Comparison of ENCODE assay signal across 8 mouse cellular contexts in genomic region chr14:11553679-11554305, GRCm38 (mm10). TPM values are rescaled to one million over a fixed set of nuclear protein-coding genes. Genes with fewer than 3 reads are reported as not detected.
A peak's percentile ranks its signal among the peaks of the same experiment; 100 is the strongest.
DNase-seq lines count a peak whose midpoint lies in the region; ATAC-seq and TF ChIP-seq lines count a peak whose summit lies in the region.

No protein-coding gene starts in this region.

- H3K79me2 ChIP-seq in C2C12 (ENCODE audit: control insufficient read depth, insufficient read depth) = peaks cover 47% of the 10 kb centered on the region

- no peaks in the 10 kb centered on the region for H3K27me3 ChIP-seq in heart, embryonic 10.5 days (ENCODE audit: insufficient read depth, poor library complexity, severe bottlenecking)
- H3K27me3 ChIP-seq in C2C12 (ENCODE audit: control insufficient read depth, insufficient read depth, insufficient read length) = no peaks in the 10 kb centered on the region
- H3K27me3 ChIP-seq in hindbrain, embryonic 13.5 days = no peaks in the 10 kb centered on the region

- peak; percentile 42 for ATAC-seq in common myeloid progenitor, adult 5-6 weeks (replicated peaks; ENCODE audit: low read depth, poor library complexity, severe bottlenecking)
- ATAC-seq in hindbrain, embryonic 13.5 days (ENCODE audit: low FRiP score) = peak; percentile 55
- ATAC-seq in erythroid progenitor cell, adult 5-6 weeks (replicated peaks; ENCODE audit: low FRiP score, poor library complexity, severe bottlenecking) = no peak

- TF ChIP-seq CTCF in C2C12 (IDR thresholded peaks at IDR 0.05; ENCODE audit: control insufficient read depth, insufficient read depth, insufficient read length) = no peak

- H3K4me3 ChIP-seq in heart, embryonic 10.5 days = peak overlapping the region; percentile 70
- peak overlapping the region; percentile 61 for H3K4me3 ChIP-seq in C2C12 (ENCODE audit: insufficient read depth, poor library complexity, severe bottlenecking)
- H3K4me3 ChIP-seq in hindbrain, embryonic 13.5 days = peak overlapping the region; percentile 85

- peaks cover 28% of the 10 kb centered on the region for H3K79me3 ChIP-seq in C2C12 (ENCODE audit: low read depth)

- no peaks in the 10 kb centered on the region for H3K9me3 ChIP-seq in heart, embryonic 10.5 days
- H3K9me3 ChIP-seq in hindbrain, embryonic 13.5 days = no peaks in the 10 kb centered on the region

- peaks cover 27% of the 10 kb centered on the region for H3K4me1 ChIP-seq in heart, embryonic 10.5 days
- peaks cover 32% of the 10 kb centered on the region for H3K4me1 ChIP-seq in hindbrain, embryonic 13.5 days (replicated peaks)

- intact Hi-C loops in heart, postnatal 25 days (cut with DNase I) = loop anchor here (2.0 to 10.0 kb wide), 2 partner anchors 259 to 311 kb away; no protein-coding TSS in a partner anchor

- DNase-seq in heart, embryonic 10.5 days (ENCODE audit: low spot score) = peak; percentile 87
- DNase-seq in heart, postnatal 25 days (ENCODE audit: low spot score) = no peak
- DNase-seq in lung, postnatal 10 days = peak; percentile 59
- no peak for DNase-seq in cerebellum, adult 9-11 months

- H3ac ChIP-seq in C2C12 (ENCODE audit: control insufficient read depth, insufficient read length, low read depth) = peak overlapping the region; percentile 98

- 0 out of 2 replicates have a peak, but pooled peaks cover 3% of the 10 kb centered on the region for H3K36me3 ChIP-seq in heart, embryonic 10.5 days
- no peaks in the 10 kb centered on the region for H3K36me3 ChIP-seq in C2C12 (ENCODE audit: control insufficient read depth, insufficient read depth)
- H3K36me3 ChIP-seq in hindbrain, embryonic 13.5 days = no peaks in the 10 kb centered on the region

- peak overlapping the region; percentile 82 for H3K4me2 ChIP-seq in hindbrain, embryonic 13.5 days

- WGBS in heart, embryonic 10.5 days = under 1% methylated on average over 57 of the region's 57 CpGs
- under 1% methylated on average over 57 of the region's 57 CpGs for WGBS in hindbrain, embryonic 13.5 days

- peak overlapping the region; percentile 95 for H3K9ac ChIP-seq in hindbrain, embryonic 13.5 days

- peak overlapping the region; percentile 93 for H3K27ac ChIP-seq in heart, embryonic 10.5 days
- peak overlapping the region; percentile 97 for H3K27ac ChIP-seq in hindbrain, embryonic 13.5 days

TF ChIP-seq in C2C12, 6 proteins besides CTCF, POLR2A, EP300 and RAD21:
- TF ChIP-seq FOSL1 (IDR thresholded peaks at IDR 0.05; ENCODE audit: insufficient read depth, low read length, poor library complexity, severe bottlenecking) (no peak), MYOD1 (IDR thresholded peaks at IDR 0.05; ENCODE audit: control insufficient read depth, insufficient read length, low read depth) (no peak), MAX (IDR thresholded peaks at IDR 0.05) (no peak), USF1 (IDR thresholded peaks at IDR 0.05; ENCODE audit: low read depth) (no peak), CEBPB (IDR thresholded peaks at IDR 0.05; ENCODE audit: low read depth) (no peak), MYOG (IDR thresholded peaks at IDR 0.05; ENCODE audit: control insufficient read depth, extremely low read depth, insufficient read length) (no peak)

RNA-seq across cellular contexts. Expression of gene Ptprg, which starts 0.5 kb away (rescaled TPM):
- 22.2 and 22.8 TPM in 2 replicates for polyA plus RNA-seq in heart, embryonic 10.5 days (2016; fragmentation: Nextera tagmentation; extraction: Ambion mirVana)
- 10 to 100 TPM; 58.0 to 62.3 TPM for total RNA-seq in heart, postnatal 25 days (2021)
- polyA plus RNA-seq in C2C12 (2012; fragmentation: generic; extraction: Trizol) = 16.6 TPM
- total RNA-seq in common myeloid progenitor, adult 5-6 weeks (2017) = not detected in 2 replicates
- polyA plus RNA-seq in hindbrain, embryonic 13.5 days (2015; fragmentation: Nextera tagmentation; extraction: Ambion mirVana) = 47.3 and 47.5 TPM in 2 replicates
- total RNA-seq in erythroid progenitor cell, adult 5-6 weeks (2015; ENCODE audit: low replicate concordance) = 1.7 TPM in 1 of 2 replicates, not detected in the other
- total RNA-seq in erythroid progenitor cell, adult 5-6 weeks (2017; ENCODE audit: low replicate concordance) = not detected in 2 replicates

Comparison
In these comparisons a context has a peak if more than half of its experiments do, and no peak if none do; other contexts are left out.
1. DNase-seq: peak in heart, embryonic 10.5 days (single experiment) and lung, postnatal 10 days (single experiment); none in heart, postnatal 25 days (single experiment) and cerebellum, adult 9-11 months (single experiment).
2. RNA of gene Ptprg, which starts 0.5 kb away (total RNA-seq): 58.0 to 62.3 TPM in heart, postnatal 25 days; 1.7 TPM in erythroid progenitor cell, adult 5-6 weeks and not detected in common myeloid progenitor, adult 5-6 weeks; every median in the first group is over 10 times any median in the second.
3. Peak in every context shown above with its lines, with median percentiles within 50 percentile points of each other: H3K4me3 ChIP-seq.